Mouse (Mus musculus) heart, adult 2 months (tissue): ENCODE measurements around the gene Ovca2.

Experiments
- CTCF ChIP-seq: fragments of 200-600 bp; IDR thresholded peaks from 2 replicates; pipeline ENCODE4 v1.8.1; 2022; ENCODE audit warnings: antibody characterized with exemption, mild to moderate bottlenecking, moderate library complexity
- EP300 ChIP-seq: fragments of 200-500 bp; IDR thresholded peaks from 2 replicates; pipeline ENCODE4 v1.6.1; 2011; ENCODE audit warnings: low read depth, low read length, control low read depth; ENCODE audit not compliant: insufficient read depth
- POLR2A ChIP-seq: fragments of 200-500 bp; IDR thresholded peaks from 2 replicates; pipeline ENCODE4 v1.6.1; 2011; ENCODE audit warnings: mild to moderate bottlenecking, low read depth, low read length, control low read depth; ENCODE audit not compliant: insufficient read depth

DNA sequence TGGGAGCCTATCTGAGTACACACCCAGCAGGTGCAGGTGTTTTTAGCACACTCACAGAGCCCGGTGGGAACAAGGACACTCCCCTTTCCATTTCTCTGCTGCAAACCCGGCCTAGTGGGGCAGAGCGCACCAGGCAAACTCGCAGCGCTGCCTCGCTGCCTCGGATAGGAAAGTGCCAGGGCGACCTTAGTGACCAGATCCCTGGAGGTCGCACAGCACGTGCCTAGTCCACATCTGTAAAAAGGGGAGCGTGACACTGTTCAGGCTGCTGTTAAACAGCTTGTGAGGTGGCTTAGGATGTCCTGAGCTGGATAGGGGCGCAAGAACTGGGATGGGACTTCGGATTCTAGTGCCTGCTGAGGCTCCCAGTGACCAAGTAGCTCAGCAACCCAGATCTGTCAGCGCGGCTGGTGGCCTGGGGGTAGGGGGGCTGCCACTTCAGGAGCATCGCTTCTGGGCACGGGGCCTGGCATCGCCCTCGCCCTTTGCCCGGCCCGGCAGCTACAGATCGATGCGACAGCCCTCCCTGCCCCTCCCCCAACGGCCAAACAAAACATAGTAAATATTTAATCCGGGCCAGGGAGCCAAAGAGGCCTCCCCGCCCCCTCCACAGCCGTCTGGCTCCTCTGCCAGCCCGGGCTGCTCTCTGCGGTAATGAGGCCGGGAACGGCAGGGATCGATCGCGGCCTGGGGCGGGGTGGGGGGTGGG is 34.9 kb upstream of the Ovca2 start:
- TF ChIP-seq CTCF, result no peak
- TF ChIP-seq EP300, result no peak
- TF ChIP-seq POLR2A, result no peak
